In the genomic region with DNA sequence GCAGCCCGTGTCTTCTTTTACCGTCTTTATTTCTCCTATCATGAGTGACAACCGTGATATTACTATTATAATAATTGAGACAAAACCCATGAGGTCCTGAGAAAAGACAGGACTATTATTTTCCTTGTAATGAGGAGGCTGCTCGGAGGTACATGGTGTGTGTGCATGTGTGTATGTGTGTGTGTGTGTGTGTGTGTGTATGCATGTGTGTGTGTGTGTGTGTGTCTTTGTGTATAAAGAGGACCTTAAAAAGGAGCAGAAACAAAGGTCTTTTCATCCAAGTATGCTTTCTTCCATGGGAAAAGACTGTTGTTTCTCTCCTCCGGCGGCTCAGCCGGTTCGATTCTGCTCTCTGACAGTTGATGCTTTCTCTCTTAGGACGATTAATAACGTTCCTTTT, we compare ENCODE assay signal across 36 mouse cellular contexts. TPM values are rescaled to one million over a fixed set of nuclear protein-coding genes. Genes with fewer than 3 reads are reported as not detected.
DNase-seq lines count a peak whose midpoint lies in the region; ATAC-seq and TF ChIP-seq lines count a peak whose summit lies in the region.
"Had no signal": no experiment of that assay in that cellular context is flagged by ENCODE, and none has a peak within 500 bp of the region (broad histone marks: within the 10 kb centered on the region; RNA-seq: fewer than 3 reads in every experiment).

No protein-coding gene starts in this region.

- H3K4me2 ChIP-seq in forebrain, embryonic 12.5 days = peak overlapping the region; percentile 37
- no peak overlapping the region for H3K4me2 ChIP-seq in forebrain, embryonic 15.5 days (replicated peaks)
- no peak overlapping the region for H3K4me2 ChIP-seq in hindbrain, embryonic 12.5 days (replicated peaks)
- no peak overlapping the region for H3K4me2 ChIP-seq in hindbrain, embryonic 16.5 days (ENCODE audit: low read length)
- H3K4me2 ChIP-seq in midbrain, embryonic 12.5 days (replicated peaks) = no peak overlapping the region
- no peak overlapping the region for H3K4me2 ChIP-seq in midbrain, postnatal 0 days (ENCODE audit: low read depth, low read length, poor library complexity, severe bottlenecking)
- H3K4me2 ChIP-seq: embryonic facial prominence, embryonic 13.5 days; heart, embryonic 11.5 days; hindbrain, embryonic 15.5 days; intestine, embryonic 15.5 days had no signal

- no peak for TF ChIP-seq CTCF in midbrain, postnatal 0 days (IDR thresholded peaks at IDR 0.05)

- no peak for ATAC-seq in forebrain, embryonic 12.5 days (ENCODE audit: low FRiP score)
- ATAC-seq in forebrain, embryonic 15.5 days (replicated peaks) = no peak
- peak; percentile 32; the same call in 1 of the 2 replicates for ATAC-seq in hindbrain, embryonic 12.5 days (ENCODE audit: low FRiP score)
- no peak for ATAC-seq in hindbrain, embryonic 16.5 days
- ATAC-seq in midbrain, embryonic 12.5 days (ENCODE audit: low FRiP score, low read depth) = 0 out of 2 replicates have a peak, but pooled peaks have one; percentile 16
- no peak for ATAC-seq in midbrain, postnatal 0 days (ENCODE audit: low FRiP score)
- ATAC-seq: CD4-positive, CD25-positive, alpha-beta regulatory T cell, adult 4 months; intestine, embryonic 15.5 days had no signal

- no peaks in the 10 kb centered on the region for H3K36me3 ChIP-seq in forebrain, embryonic 12.5 days (replicated peaks)
- no peaks in the 10 kb centered on the region for H3K36me3 ChIP-seq in forebrain, embryonic 15.5 days
- H3K36me3 ChIP-seq in hindbrain, embryonic 12.5 days = no peaks in the 10 kb centered on the region
- H3K36me3 ChIP-seq in hindbrain, embryonic 16.5 days (ENCODE audit: control insufficient read depth, insufficient read depth, low read length) = no peaks in the 10 kb centered on the region
- H3K36me3 ChIP-seq in midbrain, embryonic 12.5 days = no peaks in the 10 kb centered on the region
- no peaks in the 10 kb centered on the region for H3K36me3 ChIP-seq in midbrain, postnatal 0 days (ENCODE audit: insufficient read depth, low read length)
- H3K36me3 ChIP-seq: embryonic facial prominence, embryonic 10.5 days; embryonic facial prominence, embryonic 13.5 days; hindbrain, embryonic 15.5 days; intestine, embryonic 15.5 days had no signal

- H3K9me3 ChIP-seq in forebrain, embryonic 12.5 days = no peaks in the 10 kb centered on the region
- H3K9me3 ChIP-seq in forebrain, embryonic 15.5 days = no peaks in the 10 kb centered on the region
- no peaks in the 10 kb centered on the region for H3K9me3 ChIP-seq in hindbrain, embryonic 12.5 days (replicated peaks)
- no peaks in the 10 kb centered on the region for H3K9me3 ChIP-seq in hindbrain, embryonic 16.5 days (ENCODE audit: control insufficient read depth, low read length)
- H3K9me3 ChIP-seq in midbrain, embryonic 12.5 days = no peaks in the 10 kb centered on the region
- no peaks in the 10 kb centered on the region for H3K9me3 ChIP-seq in midbrain, postnatal 0 days (ENCODE audit: low read length)
- H3K9me3 ChIP-seq: embryonic facial prominence, embryonic 10.5 days; embryonic facial prominence, embryonic 13.5 days; hindbrain, embryonic 15.5 days; intestine, embryonic 15.5 days had no signal

- peak overlapping the region; percentile 29 for H3K4me3 ChIP-seq in forebrain, embryonic 12.5 days (replicated peaks)
- no peak overlapping the region for H3K4me3 ChIP-seq in forebrain, embryonic 15.5 days
- no peak overlapping the region for H3K4me3 ChIP-seq in hindbrain, embryonic 12.5 days
- H3K4me3 ChIP-seq in hindbrain, embryonic 16.5 days (ENCODE audit: low read length) = no peak overlapping the region
- H3K4me3 ChIP-seq in midbrain, embryonic 12.5 days = no peak overlapping the region
- H3K4me3 ChIP-seq in midbrain, postnatal 0 days (ENCODE audit: low read depth, low read length) = no peak overlapping the region
- H3K4me3 ChIP-seq: embryonic facial prominence, embryonic 10.5 days; embryonic facial prominence, embryonic 13.5 days; erythroblast, embryonic 14.5 days; gastrocnemius, adult 2 months; hindbrain, embryonic 15.5 days; intestine, embryonic 15.5 days had no signal

- 52% methylated on average over 10 of the region's 10 CpGs for WGBS in forebrain, embryonic 12.5 days
- 38% methylated on average over 10 of the region's 10 CpGs for WGBS in forebrain, embryonic 15.5 days
- WGBS in hindbrain, embryonic 12.5 days = 27% methylated on average over 10 of the region's 10 CpGs
- 21% methylated on average over 10 of the region's 10 CpGs for WGBS in hindbrain, embryonic 16.5 days
- WGBS in midbrain, embryonic 12.5 days = 38% methylated on average over 10 of the region's 10 CpGs
- WGBS in midbrain, postnatal 0 days = 20% methylated on average over 10 of the region's 10 CpGs

- H3K27me3 ChIP-seq in forebrain, embryonic 12.5 days = peaks cover 99% of the 10 kb centered on the region
- H3K27me3 ChIP-seq in forebrain, embryonic 15.5 days = peaks cover 79% of the 10 kb centered on the region
- H3K27me3 ChIP-seq in hindbrain, embryonic 12.5 days = peaks cover 96% of the 10 kb centered on the region
- H3K27me3 ChIP-seq in hindbrain, embryonic 16.5 days (replicated peaks; ENCODE audit: control insufficient read depth, insufficient read depth, low read length) = peaks cover 39% of the 10 kb centered on the region
- peaks cover 100% of the 10 kb centered on the region for H3K27me3 ChIP-seq in midbrain, embryonic 12.5 days
- peaks cover 81% of the 10 kb centered on the region for H3K27me3 ChIP-seq in midbrain, postnatal 0 days (ENCODE audit: insufficient read depth, low read length)

- no peak overlapping the region for H3K27ac ChIP-seq in forebrain, embryonic 12.5 days
- no peak overlapping the region for H3K27ac ChIP-seq in forebrain, embryonic 15.5 days (replicated peaks)
- no peak overlapping the region for H3K27ac ChIP-seq in hindbrain, embryonic 12.5 days
- no peak overlapping the region for H3K27ac ChIP-seq in hindbrain, embryonic 16.5 days (ENCODE audit: low read depth, low read length)
- no peak overlapping the region for H3K27ac ChIP-seq in midbrain, embryonic 12.5 days (replicated peaks)
- no peak overlapping the region for H3K27ac ChIP-seq in midbrain, postnatal 0 days (ENCODE audit: low read depth, low read length)
- H3K27ac ChIP-seq: embryonic facial prominence, embryonic 10.5 days; embryonic facial prominence, embryonic 13.5 days; gastrocnemius, adult 2 months; hindbrain, embryonic 15.5 days; intestine, embryonic 15.5 days had no signal

- DNase-seq in midbrain, postnatal 0 days (ENCODE audit: low spot score) = no peak
- no peak for DNase-seq in embryo, embryonic 10 days (ENCODE audit: low spot score)
- DNase-seq: adrenal gland, adult 2 months; adrenal gland, postnatal 14 days; cerebellum, adult 11 months; cerebellum, adult 2 months; cerebellum, adult 9-11 months; cerebellum, postnatal 25 days; embryo, embryonic 11 days; gastrocnemius, adult 2 months; gastrocnemius, postnatal 14 days; heart, adult 11 months; kidney, adult 11 months; kidney, adult 8-10 months had no signal

- peaks cover 14% of the 10 kb centered on the region for H3K4me1 ChIP-seq in forebrain, embryonic 12.5 days
- H3K4me1 ChIP-seq in forebrain, embryonic 15.5 days = no peaks in the 10 kb centered on the region
- H3K4me1 ChIP-seq in hindbrain, embryonic 12.5 days = 0 out of 2 replicates have a peak, but pooled peaks cover 2% of the 10 kb centered on the region
- H3K4me1 ChIP-seq in hindbrain, embryonic 16.5 days (ENCODE audit: control insufficient read depth, insufficient read depth, low read depth, low read length) = no peaks in the 10 kb centered on the region
- peaks cover 6% of the 10 kb centered on the region for H3K4me1 ChIP-seq in midbrain, embryonic 12.5 days
- no peaks in the 10 kb centered on the region for H3K4me1 ChIP-seq in midbrain, postnatal 0 days (ENCODE audit: insufficient read depth, low read length)
- H3K4me1 ChIP-seq: embryonic facial prominence, embryonic 13.5 days; hindbrain, embryonic 15.5 days; intestine, embryonic 15.5 days had no signal

- H3K9ac ChIP-seq in forebrain, embryonic 12.5 days = no peak overlapping the region; the same call in 1 of the 2 replicates
- no peak overlapping the region for H3K9ac ChIP-seq in forebrain, embryonic 15.5 days (replicated peaks)
- no peak overlapping the region for H3K9ac ChIP-seq in hindbrain, embryonic 12.5 days
- H3K9ac ChIP-seq in hindbrain, embryonic 16.5 days (ENCODE audit: low read depth, low read length) = no peak overlapping the region
- no peak overlapping the region for H3K9ac ChIP-seq in midbrain, embryonic 12.5 days (replicated peaks)
- no peak overlapping the region for H3K9ac ChIP-seq in midbrain, postnatal 0 days (replicated peaks; ENCODE audit: low read length, poor library complexity, severe bottlenecking)
- H3K9ac ChIP-seq: embryonic facial prominence, embryonic 13.5 days; hindbrain, embryonic 15.5 days; intestine, embryonic 15.5 days had no signal

RNA-seq across cellular contexts. Expression of gene Wnt8b, which starts 3.7 kb away (rescaled TPM):
- 24.4 and 36.8 TPM in 2 replicates for polyA plus RNA-seq in forebrain, embryonic 12.5 days (2016; fragmentation: Nextera tagmentation; extraction: Ambion mirVana)
- 3.0 and 4.6 TPM in 2 replicates for polyA plus RNA-seq in forebrain, embryonic 15.5 days (2015; fragmentation: Nextera tagmentation; extraction: Ambion mirVana)
- 0.87 and 0.93 TPM in 2 replicates for polyA plus RNA-seq in hindbrain, embryonic 12.5 days (2016; fragmentation: Nextera tagmentation; extraction: Ambion mirVana)
- polyA plus RNA-seq in hindbrain, embryonic 16.5 days (2015; fragmentation: Nextera tagmentation; extraction: Ambion mirVana) = 0.12 and 0.19 TPM in 2 replicates
- polyA plus RNA-seq in midbrain, embryonic 12.5 days (2016; fragmentation: Nextera tagmentation; extraction: Ambion mirVana) = 11.3 and 11.6 TPM in 2 replicates
- 0.05 TPM in 1 of 2 replicates, not detected in the other for total RNA-seq in midbrain, postnatal 0 days (2014; rRNA removed)
- 0.44 and 1.0 TPM in 2 replicates for polyA plus RNA-seq in midbrain, postnatal 0 days (2015; fragmentation: Nextera tagmentation; extraction: Ambion mirVana)
- total RNA-seq: common myeloid progenitor, adult 5-6 weeks; gastrocnemius, adult 2 months; gastrocnemius, postnatal 14 days; gastrocnemius, postnatal 4 days; heart, postnatal 25 days; MEL had no signal
- polyA plus RNA-seq: C2C12; CD4-positive, CD25-positive, alpha-beta regulatory T cell, adult 4 months; erythroblast, embryonic 14.5 days; frontal cortex, adult 2 months; heart, embryonic 11.5 days; heart, embryonic 14.5 days; heart, postnatal 0 days; intestine, embryonic 15.5 days had no signal

RNA-seq across cellular contexts. Expression of gene Sec31b, which starts 48.7 kb away (rescaled TPM):
- 0.36 and 0.42 TPM in 2 replicates for polyA plus RNA-seq in forebrain, embryonic 12.5 days (2016; fragmentation: Nextera tagmentation; extraction: Ambion mirVana)
- polyA plus RNA-seq in forebrain, embryonic 15.5 days (2015; fragmentation: Nextera tagmentation; extraction: Ambion mirVana) = 0.08 and 0.09 TPM in 2 replicates
- 0.70 and 0.71 TPM in 2 replicates for polyA plus RNA-seq in hindbrain, embryonic 12.5 days (2016; fragmentation: Nextera tagmentation; extraction: Ambion mirVana)
- 0.18 and 0.47 TPM in 2 replicates for polyA plus RNA-seq in hindbrain, embryonic 16.5 days (2015; fragmentation: Nextera tagmentation; extraction: Ambion mirVana)
- 0.47 and 0.54 TPM in 2 replicates for polyA plus RNA-seq in midbrain, embryonic 12.5 days (2016; fragmentation: Nextera tagmentation; extraction: Ambion mirVana)
- 0.11 and 0.38 TPM in 2 replicates for total RNA-seq in midbrain, postnatal 0 days (2014; rRNA removed)
- 0.13 and 0.26 TPM in 2 replicates for polyA plus RNA-seq in midbrain, postnatal 0 days (2015; fragmentation: Nextera tagmentation; extraction: Ambion mirVana)
- polyA plus RNA-seq: erythroblast, embryonic 14.5 days had no signal

RNA-seq across cellular contexts. Expression of gene Gm20538, which starts 55.7 kb away (rescaled TPM):
- polyA plus RNA-seq in forebrain, embryonic 12.5 days (2016; fragmentation: Nextera tagmentation; extraction: Ambion mirVana) = not detected in 2 replicates
- not detected in 2 replicates for polyA plus RNA-seq in forebrain, embryonic 15.5 days (2015; fragmentation: Nextera tagmentation; extraction: Ambion mirVana)
- polyA plus RNA-seq in hindbrain, embryonic 12.5 days (2016; fragmentation: Nextera tagmentation; extraction: Ambion mirVana) = not detected in 2 replicates
- not detected in 2 replicates for polyA plus RNA-seq in hindbrain, embryonic 16.5 days (2015; fragmentation: Nextera tagmentation; extraction: Ambion mirVana)
- not detected in 2 replicates for polyA plus RNA-seq in midbrain, embryonic 12.5 days (2016; fragmentation: Nextera tagmentation; extraction: Ambion mirVana)
- total RNA-seq in midbrain, postnatal 0 days (2014; rRNA removed) = not detected in 2 replicates
- polyA plus RNA-seq in midbrain, postnatal 0 days (2015; fragmentation: Nextera tagmentation; extraction: Ambion mirVana) = not detected in 2 replicates
- total RNA-seq: adrenal gland, adult 2 months; adrenal gland, postnatal 14 days; adrenal gland, postnatal 4 days; common myeloid progenitor, adult 5-6 weeks; gastrocnemius, adult 2 months; gastrocnemius, postnatal 14 days; gastrocnemius, postnatal 4 days; heart, adult 8-10 months; heart, postnatal 25 days; MEL had no signal
- polyA plus RNA-seq: adrenal gland, adult 2 months; C2C12; CD4-positive, CD25-positive, alpha-beta regulatory T cell, adult 4 months; cerebellum, adult 2 months; embryonic facial prominence, embryonic 10.5 days; embryonic facial prominence, embryonic 13.5 days; erythroblast, embryonic 14.5 days; frontal cortex, adult 2 months; heart, embryonic 11.5 days; heart, embryonic 14.5 days; heart, postnatal 0 days; hindbrain, embryonic 15.5 days; intestine, embryonic 15.5 days had no signal

RNA-seq across cellular contexts. Expression of gene Ndufb8, which starts 58.3 kb away (rescaled TPM):
- polyA plus RNA-seq in forebrain, embryonic 12.5 days (2016; fragmentation: Nextera tagmentation; extraction: Ambion mirVana) = 378 and 384 TPM in 2 replicates
- 428 and 451 TPM in 2 replicates for polyA plus RNA-seq in forebrain, embryonic 15.5 days (2015; fragmentation: Nextera tagmentation; extraction: Ambion mirVana)
- polyA plus RNA-seq in hindbrain, embryonic 12.5 days (2016; fragmentation: Nextera tagmentation; extraction: Ambion mirVana) = 400 and 440 TPM in 2 replicates
- 705 and 838 TPM in 2 replicates for polyA plus RNA-seq in hindbrain, embryonic 16.5 days (2015; fragmentation: Nextera tagmentation; extraction: Ambion mirVana)
- 436 and 439 TPM in 2 replicates for polyA plus RNA-seq in midbrain, embryonic 12.5 days (2016; fragmentation: Nextera tagmentation; extraction: Ambion mirVana)
- total RNA-seq in midbrain, postnatal 0 days (2014; rRNA removed) = 387 and 560 TPM in 2 replicates
- polyA plus RNA-seq in midbrain, postnatal 0 days (2015; fragmentation: Nextera tagmentation; extraction: Ambion mirVana) = 841 and 914 TPM in 2 replicates

Comparison
In these comparisons a context has a peak if more than half of its experiments do, and no peak if none do; other contexts are left out.
1. ATAC-seq: peak in hindbrain, embryonic 12.5 days (single experiment) and midbrain, embryonic 12.5 days (single experiment); none in forebrain, embryonic 12.5 days (single experiment), forebrain, embryonic 15.5 days (single experiment), hindbrain, embryonic 16.5 days (single experiment) and midbrain, postnatal 0 days (single experiment).